9 mouse cellular contexts compared by ENCODE assay signal in the genomic region with DNA sequence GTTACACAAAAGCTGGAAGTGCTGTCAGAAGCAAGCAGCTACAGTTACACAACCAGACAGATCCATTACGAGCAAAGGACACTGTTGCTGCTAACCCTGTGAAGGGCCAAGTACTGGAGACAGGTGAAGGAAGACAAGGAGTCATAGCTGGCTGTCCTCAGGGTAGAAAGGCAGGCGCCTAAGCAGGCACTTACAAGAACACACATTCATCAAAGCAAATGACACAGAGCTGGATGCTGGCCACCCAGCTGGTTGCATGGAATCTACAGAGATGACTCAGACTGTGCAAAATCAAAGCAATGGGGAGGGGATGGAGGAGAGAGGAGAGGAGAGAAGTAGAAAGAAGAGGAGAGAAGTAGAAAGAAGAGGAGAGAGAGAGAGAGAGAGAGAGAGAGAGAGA.
DNase-seq lines count a peak whose midpoint lies in the region; ATAC-seq and TF ChIP-seq lines count a peak whose summit lies in the region.
"Had no signal": no experiment of that assay in that cellular context is flagged by ENCODE, and none has a peak within 500 bp of the region (broad histone marks: within the 10 kb centered on the region; RNA-seq: fewer than 3 reads in every experiment).

No protein-coding gene starts in this region.

- peak; percentile 19 for DNase-seq in kidney, postnatal 10 days
- no peak for DNase-seq in kidney, adult 2 months
- DNase-seq in NIH3T3 (ENCODE audit: low read depth): peak; percentile 98
- peak; percentile 28 to 36 for DNase-seq in frontal cortex, postnatal 36 days (ENCODE audit: low spot score in 2 of 2)
- peak; percentile 29 for DNase-seq in lung, postnatal 0 days (ENCODE audit: low spot score)
- no peak for DNase-seq in cerebellum, adult 9-11 months
- no peak for DNase-seq in spleen, postnatal 14 days (ENCODE audit: low spot score in 2 of 2)

- H3K9me3 ChIP-seq in lung, postnatal 0 days (ENCODE audit: low read length): no peaks in the 10 kb centered on the region
- H3K9me3 ChIP-seq: limb, embryonic 13.5 days had no signal

- no peaks in the 10 kb centered on the region for H3K4me1 ChIP-seq in kidney, adult 2 months (ENCODE audit: control insufficient read depth, insufficient read depth, low read length)
- no peaks in the 10 kb centered on the region for H3K4me1 ChIP-seq in lung, postnatal 0 days (ENCODE audit: insufficient read depth, low read depth, low read length)
- H3K4me1 ChIP-seq: limb, embryonic 13.5 days had no signal

- peak; percentile 23; the same call in 1 of the 2 replicates for TF ChIP-seq EP300 in lung, postnatal 0 days (IDR thresholded peaks at IDR 0.05)

- H3K9ac ChIP-seq in lung, postnatal 0 days (replicated peaks; ENCODE audit: low read depth): no peak overlapping the region
- H3K9ac ChIP-seq: limb, embryonic 13.5 days had no signal

- no peaks in the 10 kb centered on the region for H3K27me3 ChIP-seq in kidney, adult 2 months (replicated peaks; ENCODE audit: control insufficient read depth, insufficient read depth, low read length)
- no peaks in the 10 kb centered on the region for H3K27me3 ChIP-seq in lung, postnatal 0 days (replicated peaks; ENCODE audit: insufficient read depth, low read length)
- H3K27me3 ChIP-seq: limb, embryonic 13.5 days had no signal

- H3K4me3 ChIP-seq in kidney, adult 2 months (ENCODE audit: insufficient read depth, low read depth, low read length): no peak overlapping the region
- no peak overlapping the region for H3K4me3 ChIP-seq in lung, postnatal 0 days (ENCODE audit: low read depth, low read length)
- H3K4me3 ChIP-seq: limb, embryonic 13.5 days had no signal

- TF ChIP-seq CTCF in kidney, adult 2 months (conservative IDR thresholded peaks at IDR 0.05; ENCODE audit: insufficient read depth, insufficient read length, low read depth, low read length): no peak
- TF ChIP-seq CTCF in lung, postnatal 0 days (IDR thresholded peaks at IDR 0.05): no peak

- no peaks in the 10 kb centered on the region for H3K36me3 ChIP-seq in kidney, adult 2 months (ENCODE audit: control insufficient read depth, insufficient read depth, low read length)
- no peaks in the 10 kb centered on the region for H3K36me3 ChIP-seq in lung, postnatal 0 days (ENCODE audit: insufficient read depth, low read length)
- H3K36me3 ChIP-seq: limb, embryonic 13.5 days had no signal

- no peak overlapping the region for H3K27ac ChIP-seq in kidney, adult 2 months (ENCODE audit: insufficient read depth, low read depth, low read length)
- no peak overlapping the region for H3K27ac ChIP-seq in lung, postnatal 0 days (ENCODE audit: low read length)
- H3K27ac ChIP-seq: limb, embryonic 13.5 days had no signal

- 46% methylated on average over 2 of the region's 2 CpGs for WGBS in kidney, adult 2 months
- 37% methylated on average over 2 of the region's 2 CpGs for WGBS in lung, postnatal 0 days

- ATAC-seq in lung, postnatal 0 days: peak; percentile 73
- ATAC-seq in inflammation-experienced regulatory T-cells, adult 6 months: no peak

- no peak overlapping the region for H3K4me2 ChIP-seq in lung, postnatal 0 days (replicated peaks; ENCODE audit: low read depth, low read length)
- H3K4me2 ChIP-seq: limb, embryonic 13.5 days had no signal

- no peak for TF ChIP-seq POLR2A in kidney, adult 2 months (IDR thresholded peaks at IDR 0.05; ENCODE audit: low read depth, low read length)

Comparison
In these comparisons a context has a peak if more than half of its experiments do, and no peak if none do; other contexts are left out.
1. DNase-seq: peak in kidney, postnatal 10 days (single experiment), NIH3T3 (single experiment), frontal cortex, postnatal 36 days (2 of 2) and lung, postnatal 0 days (single experiment); none in kidney, adult 2 months (single experiment), cerebellum, adult 9-11 months (single experiment) and spleen, postnatal 14 days (0 of 2).